Mouse (Mus musculus): ENCODE measurements around the gene Emc7.

DNA sequence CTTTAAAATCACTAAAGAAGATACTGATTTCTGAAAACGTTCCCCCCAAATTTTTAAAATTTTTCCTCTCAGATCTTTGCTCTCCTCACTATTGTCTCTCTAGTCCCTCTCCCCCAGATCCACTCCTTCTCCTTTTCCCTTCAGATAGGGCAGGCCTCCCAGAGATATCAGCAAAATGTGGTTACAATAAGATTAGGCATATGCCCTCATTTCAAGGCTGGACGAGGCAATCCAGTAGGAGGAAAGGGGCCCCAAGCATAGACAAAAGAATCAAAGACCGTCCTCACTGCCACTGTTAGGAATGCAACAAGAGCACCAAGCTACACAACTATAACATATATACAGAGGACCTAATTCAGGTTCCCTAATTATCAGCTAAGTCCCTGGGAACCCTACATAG lies 29.5 kb upstream of the Emc7 start:
- TF ChIP-seq CTCF (IDR thresholded peaks at IDR 0.05; ENCODE audit: borderline replicate concordance, insufficient read depth, low read length) = no peak
- no peak for TF ChIP-seq POLR2A (IDR thresholded peaks at IDR 0.05; ENCODE audit: low read depth, low read length)

Data from embryonic fibroblast, embryonic 13.5 days (primary cell).